Mouse (Mus musculus) lung, postnatal 10 days (tissue): ENCODE results near the gene Olfr1094.

Experiments
- DNase-seq: peaks from one replicate; pipeline ENCODE4 v3.0.0; 2021

The Olfr1094 gene

DNA sequence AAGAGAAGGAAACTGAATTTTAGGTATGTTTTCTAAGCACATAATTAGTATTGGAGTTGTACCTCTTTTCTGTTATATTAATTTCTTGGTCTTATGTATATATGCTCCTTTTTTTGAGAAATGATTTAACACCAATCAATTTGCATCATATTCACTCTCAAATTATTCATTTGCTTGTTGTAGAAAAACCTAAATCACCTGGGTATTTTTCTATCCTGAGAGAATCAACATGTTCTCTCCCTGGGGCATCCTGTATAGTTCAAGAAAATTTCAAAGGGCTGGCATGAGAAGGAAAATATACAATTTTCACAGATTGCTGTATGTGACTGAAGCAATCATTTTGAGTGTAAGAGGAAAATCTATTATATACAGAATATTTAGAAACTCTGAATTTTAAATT, at the start of gene Olfr1094:
Gene Olfr1094 (plus strand): TSS at position 301 of the 400 bp plus-strand sequence.
- no peak for DNase-seq

- DNase-seq, result no peak
These were observed 42.3 kb upstream of the Olfr1094 start, which contains the start of gene Olfr1093 for GRCm38 (mm10) chr2:86782179-86782578. Gene Olfr1093, plus strand, starts transcription at chr2:86782479.

DNA sequence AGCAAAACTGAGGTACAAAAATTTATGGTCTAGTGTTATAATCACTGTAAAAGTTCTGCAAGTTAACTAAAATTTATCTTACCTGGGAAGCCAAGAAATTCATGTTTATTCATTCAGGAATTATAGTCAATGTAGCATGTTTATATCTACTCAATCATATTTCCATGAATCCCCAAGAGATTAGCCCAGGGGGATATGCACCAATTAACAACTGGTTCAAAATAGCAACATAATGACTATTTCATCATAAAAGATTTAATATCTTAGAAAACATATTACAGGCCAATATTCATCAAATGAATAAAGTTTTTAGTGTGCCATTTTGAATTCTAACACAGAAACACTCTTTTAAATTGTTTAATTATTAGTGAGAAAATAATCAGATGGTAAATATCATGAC, 14.5 kb upstream of the Olfr1094 start, which contains the start of gene Olfr141:
Gene Olfr141 (minus strand): TSS at position 101 of the 400 bp plus-strand sequence.
- no peak for DNase-seq

DNA sequence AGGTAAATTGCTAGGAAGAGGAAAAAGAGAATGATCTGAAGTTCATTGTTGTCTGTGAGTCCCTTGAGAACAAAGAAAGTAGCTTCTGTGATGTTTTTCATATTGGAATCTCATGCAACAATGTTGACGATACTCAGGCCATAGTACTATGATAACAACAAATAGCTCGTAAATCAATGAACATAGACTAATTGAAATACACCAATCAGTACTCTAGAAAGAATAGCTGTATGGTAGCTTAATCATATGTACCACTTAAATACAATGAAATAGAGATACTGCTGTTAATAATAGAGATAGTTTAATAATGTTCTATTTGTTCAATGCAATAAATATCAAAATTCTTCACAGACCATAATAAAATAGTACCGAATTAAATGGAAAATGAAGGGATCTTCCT, 27.1 kb downstream of the Olfr1094 start, which contains the start of gene Olfr1095:
Gene Olfr1095 (minus strand): TSS at position 101 of the 400 bp plus-strand sequence.
- no peak for DNase-seq

DNA sequence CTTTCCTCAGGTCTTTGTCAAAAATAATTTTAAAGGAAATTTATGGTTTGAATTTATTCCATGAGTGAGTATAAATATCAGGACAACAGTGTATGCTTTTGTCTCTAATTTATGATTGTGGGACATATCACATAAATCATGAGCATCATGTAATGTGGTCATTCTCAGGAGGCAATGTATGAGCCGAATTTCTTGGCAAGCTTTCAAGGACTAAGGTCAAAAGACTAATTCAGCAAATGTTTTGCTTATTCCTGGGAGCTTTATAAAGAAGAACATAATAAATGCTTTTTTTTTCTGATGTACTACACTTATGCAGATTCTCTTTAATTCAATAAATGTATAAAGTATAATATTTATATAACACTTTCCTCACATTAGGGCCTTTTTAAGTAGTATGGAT, 50.2 kb downstream of the Olfr1094 start, which contains the start of gene Gm13723:
Gene Gm13723 (minus strand): TSS at position 101 of the 400 bp plus-strand sequence.
- no peak for DNase-seq
